Mouse (Mus musculus) limb, embryonic 13.5 days (tissue): ENCODE measurements around the gene Lenep. TPM values are rescaled to one million over a fixed set of nuclear protein-coding genes. Genes with fewer than 3 reads are reported as not detected.

Experiments used
- ATAC-seq: fragments of 200-750 bp; cut with Nextera tagmentation; 2 replicates; pipeline ENCODE4 v1.8.0; 2017; ENCODE audit warnings: low read depth, moderate number of reproducible peaks, moderate TSS enrichment; ENCODE audit not compliant: low FRiP score
- H3K27ac ChIP-seq: fragments of 300-500 bp; sonication (generic); 2 replicates; pipeline ENCODE4 v1.5.1; 2015; ENCODE audit warnings: inconsistent platforms, mild to moderate bottlenecking, moderate library complexity
- H3K27me3 ChIP-seq: fragments of 300-500 bp; sonication (generic); 2 replicates; pipeline ENCODE4 v1.6.1; 2015; ENCODE audit warnings: mild to moderate bottlenecking, inconsistent platforms
- H3K36me3 ChIP-seq: fragments of 300-500 bp; sonication (generic); 2 replicates; pipeline ENCODE4 v1.6.1; 2015; ENCODE audit warnings: inconsistent platforms, mild to moderate bottlenecking, moderate library complexity
- H3K4me1 ChIP-seq: fragments of 300-500 bp; sonication (generic); 2 replicates; pipeline ENCODE4 v1.6.1; 2015; ENCODE audit warnings: inconsistent platforms
- H3K4me2 ChIP-seq: fragments of 300-500 bp; sonication (generic); replicated peaks from 2 replicates; pipeline ENCODE4 v1.6.1; 2015; ENCODE audit warnings: inconsistent platforms, mild to moderate bottlenecking, moderate library complexity
- H3K4me3 ChIP-seq: fragments of 300-500 bp; sonication (generic); 2 replicates; pipeline ENCODE4 v1.5.1; 2015; ENCODE audit warnings: moderate library complexity, mild to moderate bottlenecking, inconsistent platforms
- H3K9ac ChIP-seq: fragments of 300-500 bp; sonication (generic); 2 replicates; pipeline ENCODE4 v1.6.1; 2015; ENCODE audit warnings: mild to moderate bottlenecking, inconsistent platforms
- H3K9me3 ChIP-seq: fragments of 300-500 bp; sonication (generic); 2 replicates; pipeline ENCODE4 v1.6.1; 2016; ENCODE audit warnings: inconsistent platforms
- WGBS: fragments of 180-500 bp; shearing (Covaris S2); methylation state at CpG from one replicate; pipeline ENCODE4 v1.1.7; 2015; 5-methylcytosine and 5-hydroxymethylcytosine counted together
- polyA plus RNA-seq: library from polyadenylated mRNA; unstranded; fragments of >200 nt; fragmentation: Nextera tagmentation; extraction: Ambion mirVana; gene quantifications from 2 replicates; pipeline ENCODE4 v1.2.1, GENCODE M21; 2015

Lenep gene
- polyA plus RNA-seq, 1 experiment from 2014 or later, result not detected

- WGBS, result 88% methylated on average over 31 of the region's 31 CpGs
- Histone ChIP-seq H3K4me2 (peak overlapping the region; percentile 80; the same call in 1 of the 2 replicates), H3K4me3 (no peak overlapping the region; the same call in 1 of the 2 replicates)
Measured at GRCm38 (mm10) chr3:89379388-89380131, 23.0 kb downstream of the Lenep start.

GRCm38 (mm10) chr3:89378394-89379067, 24.1 kb downstream of the Lenep start:
- ATAC-seq, result peak; percentile 90
- no peaks in the 10 kb centered on the region for H3K27me3 ChIP-seq
- WGBS, result 1% methylated on average over 29 of the region's 29 CpGs
- H3K4me1 ChIP-seq, result peaks cover 12% of the 10 kb centered on the region
- peak overlapping the region; percentile 28; the same call in 1 of the 2 replicates for H3K27ac ChIP-seq
- H3K36me3 ChIP-seq, result no peaks in the 10 kb centered on the region
- H3K4me2 ChIP-seq, result peak overlapping the region; percentile 80
- peak overlapping the region; percentile 72 for H3K9ac ChIP-seq
- no peaks in the 10 kb centered on the region for H3K9me3 ChIP-seq
- H3K4me3 ChIP-seq, result peak overlapping the region; percentile 61

More at GRCm38 (mm10) chr3:89379388-89380131, 23.0 kb downstream of the Lenep start:
- Histone ChIP-seq H3K27ac (no peak overlapping the region), H3K4me1 (peaks cover 17% of the 10 kb centered on the region), H3K27me3 (no peaks in the 10 kb centered on the region), H3K9ac (no peak overlapping the region), H3K9me3 (no peaks in the 10 kb centered on the region), H3K36me3 (no peaks in the 10 kb centered on the region)
- ATAC-seq, result no peak

GRCm38 (mm10) chr3:89377831-89378230, 24.8 kb downstream of the Lenep start:
- Histone ChIP-seq H3K4me1 (peaks cover 12% of the 10 kb centered on the region), H3K9ac (no peak overlapping the region), H3K9me3 (no peaks in the 10 kb centered on the region), H3K4me3 (peak overlapping the region; percentile 61), H3K27me3 (no peaks in the 10 kb centered on the region), H3K4me2 (peak overlapping the region; percentile 80), H3K36me3 (no peaks in the 10 kb centered on the region), H3K27ac (peak overlapping the region; percentile 28; the same call in 1 of the 2 replicates)
- WGBS, result 71% methylated on average over 4 of the region's 4 CpGs
- ATAC-seq, result peak; percentile 18; the same call in 1 of the 2 replicates

- H3K4me2 ChIP-seq, result no peak overlapping the region
- H3K27ac ChIP-seq, result no peak overlapping the region
- WGBS, result 44% methylated on average over 5 of the region's 5 CpGs
- no peak overlapping the region for H3K4me3 ChIP-seq
- H3K9ac ChIP-seq, result no peak overlapping the region
- H3K4me1 ChIP-seq, result peaks cover 7% of the 10 kb centered on the region
- H3K36me3 ChIP-seq, result no peaks in the 10 kb centered on the region
- ATAC-seq, result no peak
- H3K9me3 ChIP-seq, result no peaks in the 10 kb centered on the region
- H3K27me3 ChIP-seq, result no peaks in the 10 kb centered on the region
Measured at GRCm38 (mm10) chr3:89373581-89374231, 28.9 kb downstream of the Lenep start.

- WGBS, result 60% methylated on average over 11 of the region's 11 CpGs
- ATAC-seq, result no peak
- H3K36me3 ChIP-seq, result no peaks in the 10 kb centered on the region
Measured at GRCm38 (mm10) chr3:89367338-89367737, 35.3 kb downstream of the Lenep start.

GRCm38 (mm10) chr3:89365486-89366414, 36.8 kb downstream of the Lenep start:
- H3K9ac ChIP-seq, result 0 out of 2 replicates have a peak overlapping the region, but pooled peaks have one; percentile 25
- H3K4me2 ChIP-seq, result no peak overlapping the region
- ATAC-seq, result no peak
- H3K9me3 ChIP-seq, result no peaks in the 10 kb centered on the region
- 0 out of 2 replicates have a peak, but pooled peaks cover 12% of the 10 kb centered on the region for H3K4me1 ChIP-seq
- no peak overlapping the region for H3K4me3 ChIP-seq
- no peaks in the 10 kb centered on the region for H3K27me3 ChIP-seq
- H3K27ac ChIP-seq, result no peak overlapping the region
- H3K36me3 ChIP-seq, result no peaks in the 10 kb centered on the region
- 65% methylated on average over 20 of the region's 20 CpGs for WGBS

More at GRCm38 (mm10) chr3:89367338-89367737, 35.3 kb downstream of the Lenep start:
- Histone ChIP-seq H3K9ac (no peak overlapping the region), H3K27me3 (no peaks in the 10 kb centered on the region), H3K9me3 (no peaks in the 10 kb centered on the region), H3K4me3 (no peak overlapping the region), H3K27ac (no peak overlapping the region), H3K4me2 (no peak overlapping the region), H3K4me1 (0 out of 2 replicates have a peak, but pooled peaks cover 12% of the 10 kb centered on the region)

- Histone ChIP-seq H3K4me1 (0 out of 2 replicates have a peak, but pooled peaks cover 12% of the 10 kb centered on the region), H3K9ac (0 out of 2 replicates have a peak within 1 kb of the TSS, but pooled peaks have one; percentile 25)
- WGBS, result 90% methylated on average over 11 of the region's 11 CpGs
Measured at GRCm38 (mm10) chr3:89365153-89365485, 37.5 kb downstream of the Lenep start, which contains the start of gene Dcst1. Gene Dcst1 (minus strand): TSS chr3:89365253.

GRCm38 (mm10) chr3:89364631-89365030, 38.0 kb downstream of the Lenep start:
- no peak overlapping the region for H3K4me3 ChIP-seq
- ATAC-seq, result no peak
- H3K9me3 ChIP-seq, result no peaks in the 10 kb centered on the region
- 0 out of 2 replicates have a peak, but pooled peaks cover 12% of the 10 kb centered on the region for H3K4me1 ChIP-seq
- no peaks in the 10 kb centered on the region for H3K27me3 ChIP-seq
- H3K36me3 ChIP-seq, result no peaks in the 10 kb centered on the region
- 71% methylated on average over 8 of the region's 8 CpGs for WGBS
- no peak overlapping the region for H3K4me2 ChIP-seq
- no peak overlapping the region for H3K27ac ChIP-seq
- H3K9ac ChIP-seq, result no peak overlapping the region

More at GRCm38 (mm10) chr3:89365153-89365485, 37.5 kb downstream of the Lenep start, which contains the start of gene Dcst1:
- H3K9me3 ChIP-seq, result no peaks in the 10 kb centered on the region
- ATAC-seq, result no peak
- no peak within 1 kb of the TSS for H3K4me3 ChIP-seq
- H3K4me2 ChIP-seq, result no peak within 1 kb of the TSS
- no peak within 1 kb of the TSS for H3K27ac ChIP-seq
- H3K36me3 ChIP-seq, result no peaks in the 10 kb centered on the region
- no peaks in the 10 kb centered on the region for H3K27me3 ChIP-seq

GRCm38 (mm10) chr3:89361675-89362074, 40.9 kb downstream of the Lenep start, which contains the start of gene Dcst2:
Gene Dcst2 (plus strand): TSS chr3:89361975.
- WGBS, result 87% methylated on average over 7 of the region's 7 CpGs
- Histone ChIP-seq H3K9ac (no peak within 1 kb of the TSS), H3K4me3 (no peak within 1 kb of the TSS), H3K4me1 (0 out of 2 replicates have a peak, but pooled peaks cover 12% of the 10 kb centered on the region), H3K9me3 (no peaks in the 10 kb centered on the region), H3K27me3 (no peaks in the 10 kb centered on the region), H3K27ac (no peak within 1 kb of the TSS), H3K4me2 (no peak within 1 kb of the TSS), H3K36me3 (no peaks in the 10 kb centered on the region)
- no peak for ATAC-seq

GRCm38 (mm10) chr3:89360237-89360636, 42.4 kb downstream of the Lenep start:
- Histone ChIP-seq H3K4me1 (0 out of 2 replicates have a peak, but pooled peaks cover 4% of the 10 kb centered on the region), H3K9me3 (no peaks in the 10 kb centered on the region), H3K4me2 (no peak overlapping the region), H3K9ac (no peak overlapping the region), H3K4me3 (no peak overlapping the region), H3K27ac (no peak overlapping the region), H3K36me3 (no peaks in the 10 kb centered on the region), H3K27me3 (no peaks in the 10 kb centered on the region)
- ATAC-seq, result no peak
- WGBS, result 78% methylated on average over 3 of the region's 3 CpGs

GRCm38 (mm10) chr3:89359630-89360029, 43.0 kb downstream of the Lenep start:
- Histone ChIP-seq H3K9me3 (no peaks in the 10 kb centered on the region), H3K27me3 (no peaks in the 10 kb centered on the region), H3K4me2 (no peak overlapping the region), H3K36me3 (no peaks in the 10 kb centered on the region), H3K4me3 (no peak overlapping the region), H3K4me1 (0 out of 2 replicates have a peak, but pooled peaks cover 4% of the 10 kb centered on the region), H3K27ac (no peak overlapping the region), H3K9ac (no peak overlapping the region)
- no peak for ATAC-seq
- WGBS, result 76% methylated on average over 6 of the region's 6 CpGs
